Mouse (Mus musculus) limb, embryonic 12.5 days (tissue): ENCODE data around the gene Gm17677. TPM values are rescaled to one million over a fixed set of nuclear protein-coding genes. Genes with fewer than 3 reads are reported as not detected.

Experiments
- ATAC-seq: fragments of 200-750 bp; cut with Nextera tagmentation; 2 replicates; pipeline ENCODE4 v1.8.0; 2017; ENCODE audit warnings: low read depth, moderate TSS enrichment; ENCODE audit not compliant: insufficient number of reproducible peaks, insufficient read depth, low FRiP score, low TSS enrichment
- H3K27ac ChIP-seq: fragments of 300-500 bp; sonication (generic); 2 replicates; pipeline ENCODE4 v1.5.1; 2016; ENCODE audit warnings: mild to moderate bottlenecking, moderate library complexity
- H3K27me3 ChIP-seq: fragments of 300-500 bp; sonication (generic); 2 replicates; pipeline ENCODE4 v1.6.1; 2016; ENCODE audit warnings: mild to moderate bottlenecking, moderate library complexity
- H3K36me3 ChIP-seq: fragments of 300-500 bp; sonication (generic); 2 replicates; pipeline ENCODE4 v1.6.1; 2016; ENCODE audit warnings: mild to moderate bottlenecking, moderate library complexity
- H3K4me1 ChIP-seq: fragments of 300-500 bp; sonication (generic); replicated peaks from 2 replicates; pipeline ENCODE4 v1.6.1; 2016
- H3K4me2 ChIP-seq: fragments of 300-500 bp; sonication (generic); 2 replicates; pipeline ENCODE4 v1.6.1; 2016; ENCODE audit warnings: mild to moderate bottlenecking, moderate library complexity
- H3K4me3 ChIP-seq: fragments of 300-500 bp; sonication (generic); replicated peaks from 2 replicates; pipeline ENCODE4 v1.5.1; 2016; ENCODE audit warnings: mild to moderate bottlenecking
- H3K9ac ChIP-seq: fragments of 300-500 bp; sonication (generic); replicated peaks from 2 replicates; pipeline ENCODE4 v1.6.1; 2016; ENCODE audit warnings: mild to moderate bottlenecking, moderate library complexity
- H3K9me3 ChIP-seq: fragments of 300-500 bp; sonication (generic); 2 replicates; pipeline ENCODE4 v1.6.1; 2016; ENCODE audit warnings: mild to moderate bottlenecking, moderate library complexity
- WGBS: fragments of 180-500 bp; shearing (Covaris S2); methylation state at CpG from one replicate; pipeline ENCODE4 v1.1.7; 2016; 5-methylcytosine and 5-hydroxymethylcytosine counted together
- polyA plus RNA-seq: library from polyadenylated mRNA; unstranded; fragments of >200 nt; fragmentation: Nextera tagmentation; extraction: Ambion mirVana; gene quantifications from 2 replicates; pipeline ENCODE4 v1.2.1, GENCODE M21; 2016

The Gm17677 gene
- not detected in 2 replicates for polyA plus RNA-seq

- Histone ChIP-seq H3K4me1 (no peaks in the 10 kb centered on the region), H3K4me3 (no peak within 1 kb of the TSS), H3K36me3 (no peaks in the 10 kb centered on the region), H3K9me3 (peaks cover 6% of the 10 kb centered on the region; the same call in 1 of the 2 replicates), H3K4me2 (no peak within 1 kb of the TSS), H3K9ac (no peak within 1 kb of the TSS), H3K27ac (no peak within 1 kb of the TSS), H3K27me3 (no peaks in the 10 kb centered on the region)
- no peak for ATAC-seq
These were observed at the start of gene Gm17677 for GRCm38 (mm10) chr9:35740749-35741148. Gene Gm17677 (plus strand): TSS chr9:35741049.

GRCm38 (mm10) chr9:35691924-35692323 lies 48.9 kb upstream of the Gm17677 start:
- no peak for ATAC-seq
- H3K4me2 ChIP-seq, result no peak overlapping the region

GRCm38 (mm10) chr9:35707265-35707664 lies 33.6 kb upstream of the Gm17677 start:
- Histone ChIP-seq H3K36me3 (no peaks in the 10 kb centered on the region), H3K27ac (no peak overlapping the region), H3K4me2 (no peak overlapping the region), H3K4me1 (no peaks in the 10 kb centered on the region), H3K9ac (no peak overlapping the region), H3K9me3 (no peaks in the 10 kb centered on the region), H3K27me3 (no peaks in the 10 kb centered on the region), H3K4me3 (no peak overlapping the region)
- ATAC-seq, result no peak

More at GRCm38 (mm10) chr9:35691924-35692323, 48.9 kb upstream of the Gm17677 start:
- Histone ChIP-seq H3K9me3 (no peaks in the 10 kb centered on the region), H3K4me3 (no peak overlapping the region), H3K9ac (no peak overlapping the region), H3K36me3 (no peaks in the 10 kb centered on the region), H3K27ac (no peak overlapping the region), H3K4me1 (no peaks in the 10 kb centered on the region), H3K27me3 (no peaks in the 10 kb centered on the region)

- H3K4me1 ChIP-seq, result no peaks in the 10 kb centered on the region
- no peaks in the 10 kb centered on the region for H3K27me3 ChIP-seq
- H3K4me2 ChIP-seq, result no peak overlapping the region
- H3K27ac ChIP-seq, result no peak overlapping the region
- H3K9ac ChIP-seq, result no peak overlapping the region
- H3K4me3 ChIP-seq, result no peak overlapping the region
- ATAC-seq, result no peak
- no peaks in the 10 kb centered on the region for H3K36me3 ChIP-seq
- no peaks in the 10 kb centered on the region for H3K9me3 ChIP-seq
These were observed 16.0 kb downstream of the Gm17677 start for GRCm38 (mm10) chr9:35756843-35757242.

GRCm38 (mm10) chr9:35778009-35778408 lies 37.2 kb downstream of the Gm17677 start, which contains the start of gene Gm17727:
Gene Gm17727 (minus strand): TSS chr9:35778109.
- H3K4me1 ChIP-seq, result no peaks in the 10 kb centered on the region
- WGBS, result 60% methylated on average over 3 of the region's 3 CpGs
- H3K27me3 ChIP-seq, result no peaks in the 10 kb centered on the region
- H3K4me3 ChIP-seq, result no peak within 1 kb of the TSS
- H3K4me2 ChIP-seq, result no peak within 1 kb of the TSS
- H3K9me3 ChIP-seq, result 0 out of 2 replicates have a peak, but pooled peaks cover 5% of the 10 kb centered on the region
- no peak for ATAC-seq
- H3K9ac ChIP-seq, result no peak within 1 kb of the TSS
- no peak within 1 kb of the TSS for H3K27ac ChIP-seq
- H3K36me3 ChIP-seq, result no peaks in the 10 kb centered on the region

GRCm38 (mm10) chr9:35790001-35790400 lies 49.2 kb downstream of the Gm17677 start, which contains the start of the genes Gm27235 and D730048I06Rik:
Gene Gm27235 (minus strand): TSS chr9:35790101.
Gene D730048I06Rik (minus strand): TSS chr9:35790112.
- no peak within 1 kb of the TSS for H3K4me3 ChIP-seq
- H3K4me2 ChIP-seq, result no peak within 1 kb of the TSS
- ATAC-seq, result no peak
- H3K27me3 ChIP-seq, result no peaks in the 10 kb centered on the region
- no peak within 1 kb of the TSS for H3K27ac ChIP-seq
- H3K9me3 ChIP-seq, result 0 out of 2 replicates have a peak, but pooled peaks cover 21% of the 10 kb centered on the region
- 93% methylated on average over 3 of the region's 3 CpGs for WGBS
- H3K36me3 ChIP-seq, result no peaks in the 10 kb centered on the region
- H3K9ac ChIP-seq, result no peak within 1 kb of the TSS
- H3K4me1 ChIP-seq, result no peaks in the 10 kb centered on the region

Other genes with a start within 250 kb of the Gm17677 start
- gene Gm1113, start 222.8 kb upstream of the Gm17677 start, polyA plus RNA-seq, result not detected in 2 replicates
- gene Ddx25, start 182.5 kb upstream of the Gm17677 start, polyA plus RNA-seq, result 4.4 and 5.1 TPM in 2 replicates
- 19.3 and 19.4 TPM in 2 replicates for gene Pus3, start 182.5 kb upstream of the Gm17677 start, polyA plus RNA-seq
- gene Pate2, start 170.8 kb upstream of the Gm17677 start, polyA plus RNA-seq, result 1.3 and 1.5 TPM in 2 replicates
- 23.2 TPM in 2 replicates for gene Hyls1, start 170.7 kb upstream of the Gm17677 start, polyA plus RNA-seq
- not detected in 2 replicates for gene Pate4, start 129.1 kb upstream of the Gm17677 start, polyA plus RNA-seq
- not detected in 2 replicates for gene Pate3, start 92.8 kb upstream of the Gm17677 start, polyA plus RNA-seq
- gene Pate1, start 53.7 kb upstream of the Gm17677 start, polyA plus RNA-seq, result not detected in 2 replicates
- gene Gm17727, start 37.1 kb downstream of the Gm17677 start, polyA plus RNA-seq, result not detected in 2 replicates
- gene Gm27235, start 49.1 kb downstream of the Gm17677 start, polyA plus RNA-seq, result not detected in 2 replicates
- gene D730048I06Rik, start 49.1 kb downstream of the Gm17677 start, polyA plus RNA-seq, result not detected in 2 replicates
- gene 9230110F15Rik, start 103.1 kb downstream of the Gm17677 start, polyA plus RNA-seq, result not detected in 2 replicates
- not detected in 2 replicates for gene 9230113P08Rik, start 167.4 kb downstream of the Gm17677 start, polyA plus RNA-seq